Mouse (Mus musculus) midbrain, embryonic 16.5 days (tissue): ENCODE results near the gene Rbm4b. TPM values are rescaled to one million over a fixed set of nuclear protein-coding genes. Genes with fewer than 3 reads are reported as not detected.

ENCODE experiments used
- ATAC-seq: fragments of 200-750 bp; cut with Nextera tagmentation; 2 replicates; pipeline ENCODE4 v1.8.0; 2017; ENCODE audit warnings: moderate TSS enrichment
- H3K27ac ChIP-seq: fragments of 300-500 bp; sonication (generic); 2 replicates; pipeline ENCODE4 v1.5.1; 2014; ENCODE audit warnings: mild to moderate bottlenecking, low read length, mixed read lengths
- H3K27me3 ChIP-seq: fragments of 300-500 bp; sonication (generic); 2 replicates; pipeline ENCODE4 v1.6.1; 2014; ENCODE audit warnings: low read depth, low read length, mixed read lengths; ENCODE audit not compliant: control insufficient read depth, insufficient read depth
- H3K36me3 ChIP-seq: fragments of 300-500 bp; sonication (generic); 2 replicates; pipeline ENCODE4 v1.6.1; 2014; ENCODE audit warnings: mild to moderate bottlenecking, low read length, moderate library complexity, mixed read lengths; ENCODE audit not compliant: control insufficient read depth, insufficient read depth
- H3K4me1 ChIP-seq: fragments of 300-500 bp; sonication (generic); 2 replicates; pipeline ENCODE4 v1.6.1; 2014; ENCODE audit warnings: mild to moderate bottlenecking, low read length, mixed read lengths; ENCODE audit not compliant: control insufficient read depth, insufficient read depth
- H3K4me2 ChIP-seq: fragments of 300-500 bp; sonication (generic); 2 replicates; pipeline ENCODE4 v1.6.1; 2014; ENCODE audit warnings: mild to moderate bottlenecking, low read length, mixed read lengths
- H3K4me3 ChIP-seq: fragments of 300-500 bp; sonication (generic); 2 replicates; pipeline ENCODE4 v1.5.1; 2014; ENCODE audit warnings: low read depth, mild to moderate bottlenecking, low read length, moderate library complexity, mixed read lengths
- H3K9ac ChIP-seq: fragments of 300-500 bp; sonication (generic); 2 replicates; pipeline ENCODE4 v1.6.1; 2014; ENCODE audit warnings: low read depth, low read length, mixed read lengths
- H3K9me3 ChIP-seq: fragments of 300-500 bp; sonication (generic); replicated peaks from 2 replicates; pipeline ENCODE4 v1.6.1; 2014; ENCODE audit warnings: mild to moderate bottlenecking, low read length, mixed read lengths; ENCODE audit not compliant: control insufficient read depth, poor library complexity, severe bottlenecking
- WGBS: fragments of 180-500 bp; shearing (Covaris S2); extraction: QIAGEN DNeasy Blood & Tissue Kit; methylation state at CpG from one replicate; pipeline ENCODE4 v1.1.7; 2014; 5-methylcytosine and 5-hydroxymethylcytosine counted together
- polyA plus RNA-seq: library from polyadenylated mRNA; unstranded; fragments of >200 nt; fragmentation: Nextera tagmentation; extraction: Ambion mirVana; gene quantifications from 2 replicates; pipeline ENCODE4 v1.2.1, GENCODE M21; 2015

Gene Rbm4b
- polyA plus RNA-seq, result 149 and 164 TPM in 2 replicates

DNA sequence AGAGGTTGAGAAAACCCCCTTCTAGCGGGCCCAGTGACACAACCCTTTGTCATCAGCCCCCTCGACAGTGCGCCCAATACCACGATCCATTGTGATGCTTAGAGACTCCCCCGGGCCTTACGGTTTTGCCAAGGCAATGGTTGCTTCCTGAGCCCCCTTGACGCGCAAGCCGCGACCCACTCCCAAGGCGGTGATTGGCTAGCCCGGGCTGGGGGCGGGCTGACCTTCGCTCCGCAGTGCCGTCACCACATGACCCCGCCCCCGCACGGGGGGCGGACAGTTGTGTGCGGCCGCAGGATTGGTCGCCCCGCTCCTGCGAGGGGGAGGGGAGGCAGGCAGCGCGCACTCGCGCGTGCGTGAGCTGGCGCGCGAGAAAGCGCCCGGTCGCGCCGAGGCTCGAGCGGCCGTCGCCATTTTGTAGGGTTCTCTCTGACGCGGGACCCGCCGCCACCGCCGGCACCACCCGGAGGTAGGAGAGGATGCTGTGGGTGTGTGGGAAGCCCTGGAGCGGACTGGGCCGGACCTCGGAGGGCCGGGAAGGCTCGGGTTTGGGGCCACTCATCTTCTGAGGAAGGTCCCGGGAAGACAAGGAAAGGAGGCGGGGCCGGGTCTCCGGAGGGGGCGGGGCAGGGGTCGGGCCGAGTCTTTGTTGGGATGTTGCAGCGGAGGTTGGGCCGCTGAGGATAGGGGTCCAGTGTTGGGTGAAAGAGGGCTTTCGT lies at the start of gene Rbm4b:
Gene Rbm4b (plus strand): TSS at position 305 of the 719 bp plus-strand sequence.
- H3K9ac ChIP-seq, result peak within 1 kb of the TSS; percentile 91
- peaks cover 11% of the 10 kb centered on the region for H3K36me3 ChIP-seq
- no peaks in the 10 kb centered on the region for H3K27me3 ChIP-seq
- peak within 1 kb of the TSS; percentile 80 for H3K4me3 ChIP-seq
- under 1% methylated on average over 64 of the region's 65 CpGs for WGBS
- peak within 1 kb of the TSS; percentile 68 for H3K4me2 ChIP-seq
- ATAC-seq, result peak; percentile 96
- peak within 1 kb of the TSS; percentile 98 for H3K27ac ChIP-seq
- no peaks in the 10 kb centered on the region for H3K9me3 ChIP-seq
- H3K4me1 ChIP-seq, result peaks cover 41% of the 10 kb centered on the region

DNA sequence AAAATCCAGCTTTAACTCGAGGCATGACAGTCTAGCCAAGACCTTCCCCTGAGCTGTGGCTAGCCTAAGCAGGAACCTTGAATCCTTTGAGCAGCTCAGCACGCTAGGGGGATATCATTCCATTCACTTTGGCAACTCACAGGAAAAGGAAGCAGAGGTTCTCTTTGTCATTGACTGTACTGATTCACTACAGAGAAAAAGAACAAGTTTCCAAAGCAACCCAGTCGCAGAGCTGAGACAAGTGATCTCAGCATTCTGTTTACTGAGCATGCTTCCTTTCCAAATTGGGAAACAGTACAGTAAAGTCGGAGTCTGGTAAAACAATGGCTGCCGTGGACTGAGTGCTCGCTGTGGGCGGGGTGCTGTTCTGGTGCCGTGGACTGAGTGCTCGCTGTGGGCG lies 47.5 kb upstream of the Rbm4b start:
- Histone ChIP-seq H3K36me3 (no peaks in the 10 kb centered on the region), H3K4me3 (no peak overlapping the region), H3K4me1 (peaks cover 19% of the 10 kb centered on the region), H3K9ac (no peak overlapping the region), H3K4me2 (no peak overlapping the region), H3K27ac (no peak overlapping the region), H3K9me3 (no peaks in the 10 kb centered on the region), H3K27me3 (no peaks in the 10 kb centered on the region)
- WGBS, result 86% methylated on average over 10 of the region's 10 CpGs
- ATAC-seq, result no peak

DNA sequence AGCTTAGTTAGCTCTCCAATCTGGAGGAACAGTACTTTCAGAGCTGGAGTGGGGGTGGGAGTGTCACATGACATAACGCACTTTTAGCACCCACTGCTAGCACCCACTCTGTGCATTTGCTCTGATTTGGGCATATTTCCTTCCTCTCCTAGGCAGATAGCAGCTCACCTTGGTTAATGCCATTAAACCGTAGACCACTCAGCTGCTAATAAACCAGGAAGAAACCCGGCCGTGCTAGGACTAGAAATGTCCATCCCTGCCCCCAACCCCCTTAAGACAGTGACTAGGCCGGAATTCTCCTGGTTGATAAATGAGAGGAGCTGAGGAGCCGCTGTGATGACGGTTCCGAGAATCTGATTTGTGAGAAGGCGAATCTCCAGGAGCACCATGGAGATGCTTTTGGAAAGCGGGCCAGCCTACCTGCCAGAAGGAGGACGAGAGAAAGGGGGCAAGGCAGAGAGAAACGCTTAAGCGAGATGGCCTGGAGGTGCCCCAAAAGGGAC lies 45.1 kb upstream of the Rbm4b start, which contains the start of gene Sptbn2:
Gene Sptbn2 (plus strand): TSS at position 70 of the 503 bp plus-strand sequence.
- H3K9me3 ChIP-seq, result no peaks in the 10 kb centered on the region
- H3K4me3 ChIP-seq, result peak within 1 kb of the TSS; percentile 87
- H3K27me3 ChIP-seq, result no peaks in the 10 kb centered on the region
- ATAC-seq, result peak; percentile 34
- peak within 1 kb of the TSS; percentile 93 for H3K9ac ChIP-seq
- WGBS, result 3% methylated on average over 13 of the region's 13 CpGs
- H3K4me1 ChIP-seq, result peaks cover 32% of the 10 kb centered on the region
- no peaks in the 10 kb centered on the region for H3K36me3 ChIP-seq
- peak within 1 kb of the TSS; percentile 91 for H3K27ac ChIP-seq
- H3K4me2 ChIP-seq, result peak within 1 kb of the TSS; percentile 86

DNA sequence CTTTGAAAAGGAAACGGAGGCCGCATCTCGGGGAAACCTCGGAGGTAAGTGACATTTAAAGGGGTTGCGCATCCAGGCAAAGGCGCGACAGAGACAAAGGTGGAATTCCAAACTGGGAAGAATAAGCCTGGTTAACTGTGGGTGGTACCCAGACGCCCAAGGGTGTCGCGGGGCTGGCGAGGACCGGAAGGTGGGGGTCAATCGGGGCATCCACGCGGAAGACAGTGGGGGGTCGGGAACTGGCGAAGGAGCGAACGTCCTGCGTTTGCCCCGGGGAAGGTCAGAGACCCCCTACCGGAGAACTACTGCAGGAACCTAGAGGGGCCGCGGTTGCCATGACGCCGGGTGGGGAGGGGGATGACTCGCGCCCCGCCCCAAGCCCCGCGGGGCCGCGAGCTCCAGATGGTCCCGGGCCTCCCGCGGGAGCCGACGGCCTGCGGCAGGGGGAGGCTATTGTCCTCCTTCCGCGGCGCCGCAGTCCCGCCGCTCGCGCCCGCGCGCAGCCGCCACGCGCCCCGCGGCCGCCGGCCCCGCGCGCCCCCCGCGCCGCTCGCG lies 44.6 kb upstream of the Rbm4b start:
- H3K4me3 ChIP-seq, result peak overlapping the region; percentile 87
- H3K4me2 ChIP-seq, result peak overlapping the region; percentile 86
- no peaks in the 10 kb centered on the region for H3K27me3 ChIP-seq
- no peaks in the 10 kb centered on the region for H3K9me3 ChIP-seq
- peak overlapping the region; percentile 91 for H3K27ac ChIP-seq
- 0% methylated on average over 23 of the region's 65 CpGs for WGBS
- ATAC-seq, result peak; percentile 81
- no peaks in the 10 kb centered on the region for H3K36me3 ChIP-seq
- H3K9ac ChIP-seq, result peak overlapping the region; percentile 93
- peaks cover 32% of the 10 kb centered on the region for H3K4me1 ChIP-seq

DNA sequence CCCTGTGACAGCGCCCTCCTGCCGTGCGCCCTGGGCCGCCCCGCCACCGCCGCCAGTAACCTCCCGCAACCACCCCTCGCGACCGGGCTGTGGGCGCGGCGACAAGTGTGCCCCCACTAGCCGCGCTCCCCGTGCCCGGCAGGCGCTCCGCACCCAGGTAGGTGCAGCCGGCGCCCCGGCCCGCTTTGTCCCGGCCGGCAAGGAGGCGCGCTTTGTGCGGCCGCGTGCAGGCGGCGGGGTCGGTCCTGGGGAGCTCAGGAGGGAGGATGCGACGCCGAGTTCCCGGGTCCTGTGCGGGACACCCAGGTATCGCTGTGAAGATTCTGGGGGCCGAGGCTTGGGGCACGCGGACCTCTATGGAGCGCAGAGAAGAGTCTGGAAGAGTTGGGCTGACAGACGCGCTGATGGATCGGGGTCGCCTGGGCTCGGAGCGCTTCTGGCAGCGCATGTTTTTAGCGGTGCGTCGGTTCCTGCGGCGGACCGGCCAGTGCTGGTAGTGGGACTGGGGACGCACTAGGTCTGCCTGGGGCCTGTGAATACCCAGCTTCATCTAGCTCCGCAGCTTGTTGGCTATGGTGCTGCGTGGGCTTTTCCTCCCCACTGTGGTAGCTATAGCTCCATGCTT lies 44.0 kb upstream of the Rbm4b start:
- peak; percentile 61 for ATAC-seq
- H3K4me1 ChIP-seq, result peaks cover 32% of the 10 kb centered on the region
- under 1% methylated on average over 53 of the region's 60 CpGs for WGBS
- H3K36me3 ChIP-seq, result no peaks in the 10 kb centered on the region
- H3K27ac ChIP-seq, result peak overlapping the region; percentile 91
- H3K9ac ChIP-seq, result peak overlapping the region; percentile 93
- H3K4me3 ChIP-seq, result peak overlapping the region; percentile 87
- H3K9me3 ChIP-seq, result no peaks in the 10 kb centered on the region
- H3K4me2 ChIP-seq, result peak overlapping the region; percentile 86
- no peaks in the 10 kb centered on the region for H3K27me3 ChIP-seq

DNA sequence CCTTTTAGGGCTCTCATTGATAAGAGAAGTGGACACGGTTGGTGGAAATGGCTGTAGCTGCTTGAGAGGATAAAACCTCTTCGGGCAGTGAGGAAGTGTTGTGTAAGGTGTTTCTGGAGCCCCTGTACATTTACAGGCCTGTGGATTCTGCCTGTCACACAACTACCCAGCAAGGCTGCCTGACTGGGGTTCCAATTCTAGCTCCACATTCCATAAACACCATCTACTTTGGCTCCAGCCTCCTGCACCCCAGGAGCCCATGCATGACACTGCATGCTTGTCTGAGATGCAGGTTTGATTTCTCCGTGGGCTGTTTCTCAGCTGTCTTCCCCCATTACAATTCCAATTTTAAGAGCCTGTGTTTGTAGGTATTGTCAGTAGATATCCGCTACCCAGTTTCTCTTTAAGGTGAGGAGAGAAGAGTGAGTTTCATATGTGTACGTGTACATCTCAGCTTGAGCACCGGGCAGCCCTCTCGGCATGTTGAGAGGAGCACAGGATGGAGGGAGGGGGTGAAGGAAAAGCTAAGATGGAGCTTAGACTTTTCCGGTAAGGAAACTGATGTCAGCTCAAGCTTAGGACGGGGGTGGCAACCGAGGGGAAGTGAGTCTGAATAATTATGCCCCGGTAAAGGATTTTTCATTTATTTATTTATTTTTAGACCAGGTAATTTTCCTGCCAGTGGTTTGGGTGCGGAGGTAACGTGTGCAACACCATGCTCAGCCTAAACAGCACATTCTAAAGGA lies 43.3 kb upstream of the Rbm4b start:
- Histone ChIP-seq H3K9me3 (no peaks in the 10 kb centered on the region), H3K36me3 (no peaks in the 10 kb centered on the region), H3K4me1 (peaks cover 32% of the 10 kb centered on the region), H3K4me3 (peak overlapping the region; percentile 87), H3K9ac (peak overlapping the region; percentile 93), H3K27me3 (no peaks in the 10 kb centered on the region), H3K4me2 (peak overlapping the region; percentile 86), H3K27ac (peak overlapping the region; percentile 91)
- 18% methylated on average over 13 of the region's 13 CpGs for WGBS
- 0 out of 2 replicates have a peak, but pooled peaks have one; percentile 4 for ATAC-seq

DNA sequence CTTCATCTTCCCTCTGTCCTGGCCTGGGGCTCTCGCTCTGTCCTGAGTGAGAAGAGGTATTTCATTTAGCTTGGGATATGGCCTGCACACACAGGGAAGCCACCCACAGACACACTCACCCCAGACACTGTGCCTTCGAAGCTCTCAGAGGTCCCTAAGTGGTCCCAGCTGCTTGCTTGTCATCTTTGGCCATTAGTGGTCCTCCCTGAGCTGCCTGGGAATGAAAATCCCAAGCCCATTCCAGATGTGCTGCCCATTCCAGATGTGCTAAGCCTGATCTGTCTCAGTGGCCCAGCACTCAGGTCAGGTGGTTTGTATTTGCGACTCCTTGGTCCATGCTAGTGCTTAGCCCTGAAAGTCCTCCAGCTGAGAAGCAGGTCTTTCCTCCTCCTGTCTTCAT lies 42.4 kb upstream of the Rbm4b start:
- Histone ChIP-seq H3K4me3 (peak overlapping the region; percentile 87), H3K36me3 (no peaks in the 10 kb centered on the region), H3K9ac (peak overlapping the region; percentile 93), H3K27me3 (no peaks in the 10 kb centered on the region), H3K9me3 (no peaks in the 10 kb centered on the region), H3K4me2 (peak overlapping the region; percentile 86), H3K27ac (no peak overlapping the region), H3K4me1 (peaks cover 32% of the 10 kb centered on the region)
- ATAC-seq, result no peak
- WGBS, result 43% methylated on average over 3 of the region's 3 CpGs

DNA sequence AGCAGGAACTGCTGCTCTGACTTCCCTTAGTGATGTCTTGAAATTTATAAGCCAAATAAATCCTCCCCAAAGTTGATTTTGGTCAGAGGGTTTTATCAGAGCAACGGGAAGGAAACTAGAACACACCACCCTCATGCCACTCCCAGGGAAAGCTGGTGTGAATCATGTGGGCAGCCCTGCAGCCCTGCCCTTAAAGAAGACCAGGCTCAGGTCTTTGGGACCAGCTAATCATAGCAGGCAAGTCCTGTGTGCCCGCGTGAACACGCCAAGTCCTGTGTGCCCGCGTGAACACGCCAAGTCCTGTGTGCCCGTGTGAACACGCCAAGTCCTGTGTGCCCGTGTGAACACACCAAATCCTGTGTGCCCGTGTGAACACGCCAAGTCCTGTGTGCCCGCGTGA lies 39.5 kb upstream of the Rbm4b start:
- ATAC-seq, result no peak
- Histone ChIP-seq H3K9me3 (no peaks in the 10 kb centered on the region), H3K36me3 (0 out of 2 replicates have a peak, but pooled peaks cover 6% of the 10 kb centered on the region), H3K4me1 (peaks cover 22% of the 10 kb centered on the region), H3K9ac (no peak overlapping the region), H3K4me3 (no peak overlapping the region), H3K4me2 (no peak overlapping the region), H3K27me3 (no peaks in the 10 kb centered on the region), H3K27ac (no peak overlapping the region)
- 97% methylated on average over 14 of the region's 14 CpGs for WGBS
